Mouse (Mus musculus) ES-E14 (cell line): ENCODE results near the gene Ccdc8. TPM values are rescaled to one million over a fixed set of nuclear protein-coding genes. Genes with fewer than 3 reads are reported as not detected.
"Not testable (repeated sequence)": the region's sequence is repeated elsewhere in the genome, so short reads cannot be mapped to it uniquely, and the experiment has no call there.

Experiments
- DNase-seq: peaks from one replicate; pipeline ENCODE4 v3.0.0-alpha.2; 2013; ENCODE audit warnings: low read depth, low spot score
- H3K27ac ChIP-seq: 2 replicates; pipeline ENCODE4 v1.5.1; 2012; ENCODE audit warnings: low read depth, mild to moderate bottlenecking, low read length, moderate library complexity, mixed read lengths; ENCODE audit not compliant: poor library complexity, insufficient read depth, severe bottlenecking
- H3K36me3 ChIP-seq: 2 replicates; pipeline ENCODE4 v1.6.1; 2012; ENCODE audit warnings: mild to moderate bottlenecking, low read length, moderate library complexity, mixed read lengths; ENCODE audit not compliant: control insufficient read depth, poor library complexity, insufficient read depth, severe bottlenecking
- H3K4me1 ChIP-seq, 2 experiments: fragments of 150-350 bp in 1 of 2; sonication (generic) in 1 of 2; 2 replicates each; pipeline ENCODE4 v1.6.1; 2012; ENCODE audit warnings: low read length in 2 of 2, mild to moderate bottlenecking in 1 of 2, mixed read lengths in 1 of 2; ENCODE audit not compliant: control insufficient read depth in 2 of 2, insufficient read depth in 2 of 2, poor library complexity in 1 of 2
- H3K4me3 ChIP-seq, 2 experiments: fragments of 150-350 bp in 1 of 2; sonication (generic) in 1 of 2; 2 replicates each; pipeline ENCODE4 v1.5.1; 2012; ENCODE audit warnings: low read length in 2 of 2, low read depth in 1 of 2, mild to moderate bottlenecking in 1 of 2, mixed read lengths in 1 of 2; ENCODE audit not compliant: insufficient read depth in 1 of 2, poor library complexity in 1 of 2, severe bottlenecking in 1 of 2
- H3K9ac ChIP-seq: 2 replicates; pipeline ENCODE4 v1.6.1; 2012; ENCODE audit warnings: low read depth, mild to moderate bottlenecking, low read length, mixed read lengths; ENCODE audit not compliant: poor library complexity, insufficient read depth, severe bottlenecking
- H3K9me3 ChIP-seq: fragments of 150-350 bp; sonication (generic); 2 replicates; pipeline ENCODE4 v1.6.1; 2012; ENCODE audit warnings: low read depth, mild to moderate bottlenecking, low read length; ENCODE audit not compliant: control insufficient read depth, insufficient read depth
- CHD2 ChIP-seq: IDR thresholded peaks from 2 replicates; pipeline ENCODE4 v1.6.1; 2014; ENCODE audit warnings: mild to moderate bottlenecking, low read depth, low read length, inconsistent platforms
- HCFC1 ChIP-seq: IDR thresholded peaks from 2 replicates; pipeline ENCODE4 v1.6.1; 2012; ENCODE audit warnings: low read length, inconsistent platforms, borderline replicate concordance; ENCODE audit not compliant: insufficient read depth
- MAFK ChIP-seq: IDR thresholded peaks from 2 replicates; pipeline ENCODE4 v1.6.1; 2014; ENCODE audit warnings: mild to moderate bottlenecking, low read depth, low read length, inconsistent platforms; ENCODE audit not compliant: insufficient read depth
- ZC3H11A ChIP-seq: IDR thresholded peaks from 2 replicates; pipeline ENCODE4 v1.6.1; 2012; ENCODE audit warnings: low read depth, mild to moderate bottlenecking, inconsistent platforms, low read length, borderline replicate concordance
- ZNF384 ChIP-seq: IDR thresholded peaks from 2 replicates; pipeline ENCODE4 v1.6.1; 2012; ENCODE audit warnings: low read depth, low read length, inconsistent platforms
- in situ Hi-C, 2 experiments: fragments of 600-800 bp; cut with MboI; formaldehyde crosslinking; loops; one replicate each; pipeline ENCODE4 v1.15.1; 2025; ENCODE audit warnings: low sequenced_read_pairs in 2 of 2, inconsistent platforms in 1 of 2; ENCODE audit not compliant: unreplicated experiment in 2 of 2
- total RNA-seq: library from RNA; depleted of rRNA; stranded (reverse); fragments of 300-350 nt; gene quantifications from 2 replicates; pipeline ENCODE4 v1.2.3, GENCODE M21; 2012

Ccdc8 gene
- total RNA-seq, 1 experiment: 4.1 TPM

GRCm38 (mm10) chr7:16948923-16949458 is 43.5 kb upstream of the Ccdc8 start:
- H3K4me1 ChIP-seq: peaks cover 3 to 7% of the 10 kb centered on the region in 2 experiments; a peak in 3 of 4 replicates
- no peak overlapping the region for H3K9ac ChIP-seq
- DNase-seq: no peak
- H3K4me3 ChIP-seq: no peak overlapping the region
- in situ Hi-C loops: no loop called here
- H3K9me3 ChIP-seq: no peaks in the 10 kb centered on the region
- no peak overlapping the region for H3K27ac ChIP-seq
- TF ChIP-seq CHD2 (no peak), HCFC1 (no peak), ZC3H11A (no peak), ZNF384 (no peak), MAFK (no peak)
- no peaks in the 10 kb centered on the region for H3K36me3 ChIP-seq

- H3K27ac ChIP-seq: no peak overlapping the region
These were observed 42.3 kb upstream of the Ccdc8 start for GRCm38 (mm10) chr7:16949908-16950841.

DNA sequence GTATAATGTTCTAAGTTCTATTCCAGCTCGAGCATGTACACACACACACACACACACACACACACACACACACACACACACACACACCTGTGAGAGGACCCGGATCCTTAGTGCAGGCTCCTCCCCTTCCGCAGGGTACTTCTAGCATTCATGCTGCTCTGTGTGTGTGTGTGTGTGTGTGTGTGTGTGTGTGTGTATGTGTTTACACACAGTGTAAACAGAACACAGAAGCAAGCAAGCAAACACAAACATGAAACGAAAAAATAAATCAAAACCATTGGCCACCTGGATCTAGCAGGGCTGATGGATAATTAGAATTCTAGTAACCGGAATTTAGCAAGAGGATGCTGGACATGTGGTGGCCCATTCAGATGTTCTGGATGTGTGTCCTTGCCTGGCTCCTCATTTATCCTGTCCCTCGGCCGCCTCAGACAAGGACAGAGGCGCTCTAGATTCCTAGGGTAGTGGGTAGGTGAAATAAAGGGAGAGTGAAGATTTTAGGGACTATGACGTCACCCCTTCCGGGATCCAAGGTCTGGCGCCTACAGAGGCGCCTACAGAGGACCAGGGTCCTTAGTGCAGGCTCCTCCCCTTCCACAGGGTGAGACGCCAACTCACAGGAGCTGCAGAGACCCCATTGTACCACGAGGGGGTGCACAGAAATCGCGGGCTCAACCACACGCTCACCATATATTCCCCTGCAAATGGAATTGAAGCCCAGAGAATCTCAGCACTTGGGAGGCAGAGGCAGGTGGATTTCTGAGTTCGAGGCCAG is 41.5 kb upstream of the Ccdc8 start:
- no peak overlapping the region for H3K9ac ChIP-seq
- peak; percentile 92 for DNase-seq
- TF ChIP-seq CHD2 (no peak), HCFC1 (no peak), ZC3H11A (no peak), MAFK (no peak), ZNF384 (no peak)

More at GRCm38 (mm10) chr7:16949908-16950841, 42.3 kb upstream of the Ccdc8 start:
- Histone ChIP-seq H3K36me3 (no peaks in the 10 kb centered on the region), H3K4me1 (peaks cover 3 to 7% of the 10 kb centered on the region in 2 experiments; a peak in 2 of 4 replicates), H3K4me3 (peak overlapping the region; percentile 31 to 47), H3K9me3 (no peaks in the 10 kb centered on the region), H3K9ac (no peak overlapping the region; the same call in 1 of the 2 replicates)
- in situ Hi-C loops: loop anchor here in 1 of 2 experiments (5.0 kb wide), 1 partner anchor 42 kb away; the partner anchor contains the start of gene Ccdc8
- DNase-seq: no peak
- TF ChIP-seq ZNF384: no peak

GRCm38 (mm10) chr7:16953776-16954175 is 38.7 kb upstream of the Ccdc8 start:
- in situ Hi-C loops: loop anchor here in 1 of 2 experiments (5.0 kb wide), 1 partner anchor 39 kb away; the partner anchor contains the start of gene Ccdc8
- H3K27ac ChIP-seq, H3K4me3 ChIP-seq, DNase-seq, H3K9me3 ChIP-seq, H3K4me1 ChIP-seq, H3K36me3 ChIP-seq, H3K9ac ChIP-seq: not testable (repeated sequence)

More for the DNA sequence above, 41.5 kb upstream of the Ccdc8 start:
- H3K4me3 ChIP-seq: no peak overlapping the region
- no peaks in the 10 kb centered on the region for H3K36me3 ChIP-seq
- H3K4me1 ChIP-seq: peaks cover 3 to 7% of the 10 kb centered on the region in 2 experiments; a peak in 2 of 4 replicates
- H3K9me3 ChIP-seq: no peaks in the 10 kb centered on the region
- in situ Hi-C loops: loop anchor here in 1 of 2 experiments (5.0 kb wide), 1 partner anchor 41 kb away; the partner anchor contains the start of gene Ccdc8
- H3K27ac ChIP-seq: no peak overlapping the region
